Mouse (Mus musculus) testis, adult 2 months (tissue): Measurements from ENCODE around the gene Cdk15.

Experiments used
- CTCF ChIP-seq: fragments of 200-500 bp; IDR thresholded peaks from 2 replicates; pipeline ENCODE4 v1.5.1; 2012; ENCODE audit warnings: low read depth, mild to moderate bottlenecking, inconsistent platforms, low read length, moderate library complexity; ENCODE audit not compliant: control insufficient read depth, insufficient read depth, insufficient replicate concordance
- POLR2A ChIP-seq: fragments of 200-500 bp; IDR thresholded peaks from 2 replicates; pipeline ENCODE4 v1.6.1; 2012; ENCODE audit warnings: low read depth, mild to moderate bottlenecking, inconsistent platforms, low read length, moderate library complexity; ENCODE audit not compliant: control insufficient read depth

DNA sequence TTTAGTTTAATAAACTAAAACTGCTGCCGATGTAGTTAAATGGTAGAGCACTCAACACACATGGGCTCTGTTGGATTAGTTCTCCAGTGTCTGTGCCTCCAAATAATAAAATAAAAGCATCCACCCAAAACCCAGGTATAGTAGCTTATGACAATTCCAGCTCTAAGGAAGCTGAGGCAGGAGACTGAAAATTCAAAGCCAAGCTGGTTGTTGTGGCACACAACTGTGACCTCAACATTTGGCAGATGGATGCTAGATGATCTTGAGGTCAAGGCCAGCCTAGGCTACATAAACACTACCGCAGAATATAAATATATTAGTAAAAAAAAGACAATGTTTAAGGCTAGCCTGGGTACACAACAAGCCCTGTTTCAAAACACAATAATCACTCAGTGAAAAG is 35.1 kb upstream of the Cdk15 start:
- TF ChIP-seq CTCF (no peak), POLR2A (no peak)
